Mouse (Mus musculus) right cerebral cortex, postnatal 25 days (tissue): ENCODE measurements around the gene Gm5346.
"Not testable (repeated sequence)": the region's sequence is repeated elsewhere in the genome, so short reads cannot be mapped to it uniquely, and the experiment has no call there.

ENCODE experiments used
- DNase-seq: peaks from one replicate; pipeline ENCODE4 v3.0.0; 2022

The Gm5346 gene

DNA sequence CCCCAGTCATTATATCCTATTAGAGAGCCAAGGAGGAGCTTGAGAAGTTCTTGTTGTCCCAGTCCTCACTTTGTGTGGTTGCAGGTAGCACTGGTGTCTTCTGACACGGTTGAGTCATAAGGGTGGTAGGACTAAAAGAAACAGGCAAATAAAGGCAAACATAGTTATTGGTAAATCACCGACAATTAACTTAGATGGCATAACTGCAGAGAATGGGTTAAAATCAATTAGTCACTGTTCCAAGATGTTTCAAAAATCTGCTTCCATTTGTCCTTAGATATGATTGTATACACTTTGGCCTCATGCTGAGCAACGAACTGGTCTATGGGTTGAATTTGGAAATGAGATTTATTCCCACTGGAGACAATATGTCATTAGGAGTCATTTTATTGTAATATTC, at the start of gene Gm5346:
TSS of gene Gm5346 (minus strand) at position 101 of the 400 bp plus-strand sequence.
- no peak for DNase-seq

GRCm38 (mm10) chr8:43616046-43616445, 11.0 kb downstream of the Gm5346 start:
- DNase-seq: no peak

DNA sequence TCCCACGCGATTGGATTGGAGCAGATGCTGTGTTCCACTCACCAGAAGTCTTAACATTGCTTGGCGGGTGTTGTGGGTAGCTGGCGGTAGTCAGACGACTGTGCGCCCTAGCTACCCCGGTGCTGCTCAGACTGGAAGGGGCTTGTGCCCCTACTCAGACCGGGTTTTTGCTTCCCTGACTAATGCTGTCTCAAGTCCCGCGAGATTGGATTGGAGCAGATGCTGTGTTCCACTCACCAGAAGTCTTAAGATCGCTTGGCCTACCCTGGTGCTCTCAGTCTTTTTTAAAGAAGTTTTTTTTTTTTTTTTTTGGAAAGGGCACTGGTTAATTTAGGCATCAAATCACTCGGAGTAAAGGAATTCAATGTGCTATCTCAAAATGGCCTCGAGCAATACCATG, 23.4 kb downstream of the Gm5346 start:
- DNase-seq: not testable (repeated sequence)

DNA sequence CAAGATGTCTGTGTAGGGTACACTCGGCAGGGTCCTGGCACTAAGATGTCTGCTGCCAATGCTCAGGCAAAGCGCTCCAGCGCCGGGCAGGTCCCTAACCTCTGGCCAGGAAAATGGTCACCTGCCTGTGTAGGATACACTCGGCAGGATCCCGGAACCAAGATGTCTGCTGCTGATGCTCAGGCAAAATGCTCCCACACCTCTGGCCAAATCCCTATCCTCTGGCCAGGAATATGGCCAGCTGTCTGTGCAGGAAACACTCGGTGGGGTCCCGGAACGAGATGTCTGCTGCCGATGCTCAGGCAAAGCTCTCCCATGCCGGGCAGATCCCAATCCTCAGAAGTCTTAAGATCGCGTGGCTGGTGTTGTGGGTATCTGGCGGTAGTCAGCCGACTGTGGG, 23.9 kb downstream of the Gm5346 start:
- not testable (repeated sequence) for DNase-seq

DNA sequence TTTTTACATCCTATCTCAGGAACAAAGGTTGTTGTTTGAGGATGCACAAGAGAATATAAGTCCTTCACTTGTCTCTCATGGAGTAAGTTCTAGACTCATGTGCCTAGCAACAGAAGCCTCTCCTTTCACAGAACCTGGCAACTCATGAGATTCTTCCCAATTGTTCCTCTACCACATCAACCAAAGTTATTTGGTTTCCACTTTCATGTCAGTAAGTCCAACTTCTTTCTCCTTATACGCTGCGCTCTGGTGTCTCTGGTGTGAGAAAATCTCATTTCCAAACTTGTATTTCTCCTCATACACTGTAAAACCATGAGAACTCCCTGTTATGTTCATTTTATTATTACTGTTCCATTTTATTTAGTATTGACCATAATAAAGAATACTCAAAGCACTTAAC, 50.5 kb downstream of the Gm5346 start, which contains the start of gene Adam26a:
TSS of gene Adam26a (minus strand) at position 101 of the 400 bp plus-strand sequence.
- DNase-seq: not testable (repeated sequence)
